Mouse (Mus musculus): ENCODE data around the gene Ccm2l. TPM values are rescaled to one million over a fixed set of nuclear protein-coding genes. Genes with fewer than 3 reads are reported as not detected.

Ccm2l gene
- polyA plus RNA-seq (2015; fragmentation: Nextera tagmentation; extraction: Ambion mirVana): 4.6 and 5.3 TPM in 2 replicates

DNA sequence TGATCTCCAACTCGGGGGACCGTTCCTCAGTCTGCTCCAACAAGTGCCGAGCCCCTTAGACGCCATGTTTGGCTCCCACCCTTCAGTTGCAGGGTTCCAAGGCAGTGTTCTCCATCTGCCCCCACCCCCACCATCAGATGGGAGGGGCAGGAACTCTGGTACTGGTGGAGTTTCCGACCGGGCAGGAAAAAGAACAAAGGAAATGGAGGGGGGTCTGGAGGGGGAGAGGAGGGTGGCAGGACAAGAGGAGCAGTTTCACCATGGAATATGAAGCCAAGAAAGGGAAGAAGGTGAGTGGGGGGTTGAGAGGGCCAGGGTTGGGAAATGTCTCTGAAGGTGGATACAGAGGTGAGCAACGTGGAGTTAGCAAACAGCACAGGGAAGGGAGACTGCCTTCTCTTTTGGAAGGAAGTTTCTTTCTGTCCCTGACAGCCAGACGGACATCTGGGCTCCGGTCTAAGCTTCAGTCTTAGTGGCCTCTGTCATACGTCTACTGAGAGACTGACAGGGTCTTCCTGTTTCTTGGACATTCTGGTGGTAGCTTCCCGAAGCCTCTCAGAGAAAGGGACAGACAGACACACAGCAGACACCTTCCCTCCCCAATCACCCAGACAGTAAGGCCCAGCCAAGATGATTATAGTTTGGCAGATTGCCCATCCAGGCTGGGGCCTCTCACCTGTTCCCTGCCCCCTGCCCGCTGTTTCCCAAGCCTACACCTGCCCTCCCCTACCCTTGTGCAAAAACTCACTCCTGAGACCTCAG is at the start of gene Ccm2l:
TSS of gene Ccm2l (plus strand) at position 209 of the 762 bp plus-strand sequence.
- no peaks in the 10 kb centered on the region for H3K36me3 ChIP-seq
- H3K4me3 ChIP-seq: peak within 1 kb of the TSS; percentile 44
- ATAC-seq (ENCODE audit: extremely low read depth, insufficient number of reproducible peaks, low FRiP score, low TSS enrichment): 0 out of 2 replicates have a peak, but pooled peaks have one; percentile 40
- peak within 1 kb of the TSS; percentile 59 for H3K4me2 ChIP-seq
- WGBS: 32% methylated on average over 12 of the region's 12 CpGs
- no peaks in the 10 kb centered on the region for H3K9me3 ChIP-seq
- H3K27me3 ChIP-seq (replicated peaks): peaks cover 50% of the 10 kb centered on the region
- H3K27ac ChIP-seq (replicated peaks): peak within 1 kb of the TSS; percentile 79
- H3K9ac ChIP-seq: peak within 1 kb of the TSS; percentile 73
- peaks cover 15% of the 10 kb centered on the region for H3K4me1 ChIP-seq

DNA sequence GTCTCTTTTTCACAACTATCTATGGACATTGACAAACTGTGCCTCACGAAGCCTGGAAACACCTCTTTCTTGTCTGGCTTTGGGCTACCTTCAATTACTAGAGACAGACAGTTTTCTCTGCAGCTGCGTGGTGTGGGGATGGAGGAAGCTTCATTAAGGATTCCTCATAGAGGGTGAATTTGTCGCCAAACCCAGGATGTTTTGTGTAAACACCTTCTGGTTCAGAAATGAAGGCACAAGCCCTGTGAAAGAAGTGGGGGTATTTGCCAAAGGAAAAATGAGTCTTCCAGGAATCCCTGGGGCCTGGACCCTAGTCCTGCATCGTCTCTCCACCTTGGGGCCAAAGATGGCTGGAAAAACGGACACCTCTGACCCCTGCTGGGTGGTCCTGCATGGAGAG is 49.0 kb upstream of the Ccm2l start:
- WGBS: 41% methylated on average over 5 of the region's 5 CpGs
- ATAC-seq (ENCODE audit: extremely low read depth, insufficient number of reproducible peaks, low FRiP score, low TSS enrichment): no peak
- no peak overlapping the region for H3K27ac ChIP-seq (replicated peaks)
- peaks cover 49% of the 10 kb centered on the region for H3K27me3 ChIP-seq (replicated peaks)
- H3K4me3 ChIP-seq: no peak overlapping the region
- H3K36me3 ChIP-seq: peaks cover 20% of the 10 kb centered on the region
- no peaks in the 10 kb centered on the region for H3K9me3 ChIP-seq
- H3K4me1 ChIP-seq: peaks cover 14% of the 10 kb centered on the region
- H3K4me2 ChIP-seq: no peak overlapping the region
- no peak overlapping the region for H3K9ac ChIP-seq

DNA sequence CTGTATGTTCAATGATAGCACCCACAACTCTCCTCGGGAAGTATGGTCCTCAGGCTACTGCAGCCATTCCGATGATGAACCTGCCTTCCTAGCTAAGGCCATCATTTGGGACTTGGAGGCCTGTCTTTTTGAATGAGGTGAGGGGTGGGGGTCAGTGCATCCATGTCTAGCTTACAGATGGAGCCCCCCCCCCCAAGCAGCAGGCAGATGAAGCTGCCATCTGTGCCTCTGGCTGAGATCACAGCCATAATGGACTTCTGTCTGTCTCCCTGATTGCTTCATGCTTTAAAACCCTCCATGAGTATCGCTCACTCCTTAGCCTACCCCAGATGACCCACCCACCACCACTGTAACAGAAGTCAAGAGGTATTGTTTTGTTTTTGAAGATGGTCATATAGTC is 46.4 kb upstream of the Ccm2l start:
- WGBS: 72% methylated on average over 3 of the region's 3 CpGs
- no peak overlapping the region for H3K4me2 ChIP-seq
- H3K4me3 ChIP-seq: no peak overlapping the region
- peaks cover 4% of the 10 kb centered on the region for H3K4me1 ChIP-seq
- H3K9ac ChIP-seq: no peak overlapping the region
- no peaks in the 10 kb centered on the region for H3K9me3 ChIP-seq
- ATAC-seq (ENCODE audit: extremely low read depth, insufficient number of reproducible peaks, low FRiP score, low TSS enrichment): no peak
- H3K36me3 ChIP-seq: no peaks in the 10 kb centered on the region
- H3K27ac ChIP-seq (replicated peaks): no peak overlapping the region
- H3K27me3 ChIP-seq (replicated peaks): peaks cover 71% of the 10 kb centered on the region

DNA sequence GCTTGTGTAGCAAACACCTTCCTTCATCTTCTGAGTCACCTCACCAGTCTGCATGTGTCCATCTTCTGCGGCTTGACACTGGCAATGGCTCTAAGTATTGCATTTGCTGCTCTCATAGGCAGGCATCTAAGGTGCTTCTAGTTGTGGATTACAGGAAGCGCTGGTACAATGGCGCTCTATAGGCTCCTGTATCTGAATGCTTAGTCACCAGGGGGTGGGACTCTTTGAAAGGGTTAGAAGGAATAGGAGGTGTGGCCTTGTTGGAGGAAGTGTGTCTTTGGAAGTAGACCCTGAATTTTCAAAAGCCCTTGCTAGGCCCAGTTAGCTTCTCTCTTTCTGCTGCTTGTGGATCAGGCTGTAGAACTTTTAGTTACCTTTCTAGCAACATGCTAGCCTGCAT is 44.6 kb upstream of the Ccm2l start:
- no peak overlapping the region for H3K27ac ChIP-seq (replicated peaks)
- no peak overlapping the region for H3K9ac ChIP-seq
- H3K9me3 ChIP-seq: no peaks in the 10 kb centered on the region
- H3K4me3 ChIP-seq: no peak overlapping the region
- peaks cover 82% of the 10 kb centered on the region for H3K27me3 ChIP-seq (replicated peaks)
- no peak overlapping the region for H3K4me2 ChIP-seq
- no peaks in the 10 kb centered on the region for H3K36me3 ChIP-seq
- WGBS: 61% methylated on average over 3 of the region's 3 CpGs
- ATAC-seq (ENCODE audit: extremely low read depth, insufficient number of reproducible peaks, low FRiP score, low TSS enrichment): no peak
- H3K4me1 ChIP-seq: no peaks in the 10 kb centered on the region

DNA sequence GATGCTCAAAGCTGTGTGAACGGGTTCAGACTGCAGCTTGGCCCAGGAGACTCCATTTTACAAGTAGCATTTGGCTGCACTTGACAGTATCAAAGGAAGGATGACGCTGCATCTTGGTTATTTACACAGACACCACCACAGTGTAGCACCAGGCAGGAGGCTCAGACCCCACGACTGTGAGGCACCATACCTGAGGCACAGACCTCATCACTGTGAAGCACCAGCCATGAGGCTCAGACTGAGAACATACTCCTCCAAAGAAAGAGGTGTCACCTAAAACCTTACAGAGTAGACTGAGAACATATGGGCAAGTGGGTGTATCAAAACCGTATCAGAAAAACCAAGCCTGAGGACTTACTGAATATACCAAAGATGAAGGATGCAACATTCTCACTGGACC is 42.9 kb upstream of the Ccm2l start:
- Histone ChIP-seq H3K4me2 (no peak overlapping the region), H3K27ac (replicated peaks) (no peak overlapping the region), H3K36me3 (no peaks in the 10 kb centered on the region), H3K9ac (no peak overlapping the region), H3K4me1 (no peaks in the 10 kb centered on the region), H3K9me3 (no peaks in the 10 kb centered on the region), H3K4me3 (no peak overlapping the region), H3K27me3 (replicated peaks) (peaks cover 82% of the 10 kb centered on the region)
- WGBS: 51% methylated on average over 4 of the region's 4 CpGs
- no peak for ATAC-seq (ENCODE audit: extremely low read depth, insufficient number of reproducible peaks, low FRiP score, low TSS enrichment)

DNA sequence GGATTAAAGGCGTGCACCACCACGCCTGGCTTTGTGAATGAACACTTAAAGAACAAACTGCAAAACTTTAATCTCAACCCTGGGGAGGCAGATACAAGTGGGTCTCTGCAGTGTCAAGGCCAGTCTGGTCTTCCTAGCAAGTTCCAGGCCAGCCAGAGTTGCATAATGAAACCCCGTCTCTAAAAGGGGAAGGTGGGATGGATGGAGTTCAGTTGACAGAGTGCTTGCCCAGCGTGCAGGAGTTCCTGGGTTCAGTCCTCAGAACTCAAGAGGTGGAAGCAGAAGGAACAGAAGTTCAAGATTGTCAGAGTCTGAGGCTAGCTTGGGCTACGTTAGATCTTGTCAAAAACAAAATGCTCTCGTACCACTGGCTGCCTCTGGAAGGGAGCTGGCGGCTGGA is 39.7 kb upstream of the Ccm2l start:
- Histone ChIP-seq H3K27ac (replicated peaks) (no peak overlapping the region), H3K4me1 (no peaks in the 10 kb centered on the region), H3K4me3 (no peak overlapping the region), H3K27me3 (replicated peaks) (peaks cover 87% of the 10 kb centered on the region), H3K4me2 (no peak overlapping the region), H3K9me3 (no peaks in the 10 kb centered on the region), H3K9ac (no peak overlapping the region), H3K36me3 (no peaks in the 10 kb centered on the region)
- no peak for ATAC-seq (ENCODE audit: extremely low read depth, insufficient number of reproducible peaks, low FRiP score, low TSS enrichment)
- 69% methylated on average over 7 of the region's 7 CpGs for WGBS

DNA sequence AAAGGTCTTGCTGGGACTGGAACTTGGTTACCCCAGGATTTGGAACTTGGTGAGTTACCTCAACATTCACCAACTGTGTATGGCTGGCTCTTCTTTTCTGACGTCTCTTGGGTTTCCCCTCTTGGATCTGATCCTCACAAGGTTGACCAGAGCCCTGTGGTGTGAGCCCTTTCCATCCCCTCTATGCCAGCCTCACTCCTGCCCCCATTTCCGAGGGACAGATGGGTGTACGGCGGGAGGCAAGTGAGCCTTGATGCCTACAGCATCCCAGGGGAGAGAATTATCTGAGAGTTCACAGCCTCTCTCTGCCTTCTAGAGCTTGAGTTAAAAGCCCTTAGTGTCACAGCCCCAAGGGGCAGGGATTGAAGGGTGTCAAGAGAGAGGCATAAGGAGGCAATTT is 38.3 kb upstream of the Ccm2l start:
- Histone ChIP-seq H3K4me1 (peaks cover 7% of the 10 kb centered on the region), H3K9ac (no peak overlapping the region), H3K4me2 (no peak overlapping the region), H3K27me3 (replicated peaks) (peaks cover 97% of the 10 kb centered on the region), H3K4me3 (no peak overlapping the region), H3K36me3 (no peaks in the 10 kb centered on the region), H3K9me3 (no peaks in the 10 kb centered on the region), H3K27ac (replicated peaks) (no peak overlapping the region)
- 33% methylated on average over 4 of the region's 4 CpGs for WGBS
- ATAC-seq (ENCODE audit: extremely low read depth, insufficient number of reproducible peaks, low FRiP score, low TSS enrichment): no peak

DNA sequence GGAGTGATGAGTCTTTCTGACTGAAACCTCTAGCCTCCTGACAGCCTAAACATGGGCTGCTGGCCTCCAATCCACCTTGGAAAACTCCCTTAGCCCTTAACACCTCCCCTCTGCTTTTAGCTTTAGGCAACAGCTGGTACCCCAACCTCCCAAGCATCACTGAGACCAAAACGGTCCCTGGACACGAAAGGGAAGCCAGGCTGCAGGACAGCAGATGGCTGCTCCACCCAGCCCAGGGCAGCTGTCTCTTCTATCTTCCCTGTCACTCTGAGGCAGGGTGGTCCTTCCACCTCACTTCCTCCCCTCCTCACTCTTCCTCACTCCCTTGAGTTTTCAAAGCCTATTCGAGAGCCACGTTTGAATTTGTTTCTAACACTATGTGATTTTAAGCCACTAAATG is 35.3 kb upstream of the Ccm2l start:
- Histone ChIP-seq H3K4me2 (no peak overlapping the region), H3K9ac (no peak overlapping the region), H3K36me3 (no peaks in the 10 kb centered on the region), H3K27ac (replicated peaks) (no peak overlapping the region), H3K27me3 (replicated peaks) (peaks cover 99% of the 10 kb centered on the region), H3K9me3 (no peaks in the 10 kb centered on the region), H3K4me3 (no peak overlapping the region), H3K4me1 (peaks cover 7% of the 10 kb centered on the region)
- WGBS: 29% methylated on average over 4 of the region's 4 CpGs
- no peak for ATAC-seq (ENCODE audit: extremely low read depth, insufficient number of reproducible peaks, low FRiP score, low TSS enrichment)

DNA sequence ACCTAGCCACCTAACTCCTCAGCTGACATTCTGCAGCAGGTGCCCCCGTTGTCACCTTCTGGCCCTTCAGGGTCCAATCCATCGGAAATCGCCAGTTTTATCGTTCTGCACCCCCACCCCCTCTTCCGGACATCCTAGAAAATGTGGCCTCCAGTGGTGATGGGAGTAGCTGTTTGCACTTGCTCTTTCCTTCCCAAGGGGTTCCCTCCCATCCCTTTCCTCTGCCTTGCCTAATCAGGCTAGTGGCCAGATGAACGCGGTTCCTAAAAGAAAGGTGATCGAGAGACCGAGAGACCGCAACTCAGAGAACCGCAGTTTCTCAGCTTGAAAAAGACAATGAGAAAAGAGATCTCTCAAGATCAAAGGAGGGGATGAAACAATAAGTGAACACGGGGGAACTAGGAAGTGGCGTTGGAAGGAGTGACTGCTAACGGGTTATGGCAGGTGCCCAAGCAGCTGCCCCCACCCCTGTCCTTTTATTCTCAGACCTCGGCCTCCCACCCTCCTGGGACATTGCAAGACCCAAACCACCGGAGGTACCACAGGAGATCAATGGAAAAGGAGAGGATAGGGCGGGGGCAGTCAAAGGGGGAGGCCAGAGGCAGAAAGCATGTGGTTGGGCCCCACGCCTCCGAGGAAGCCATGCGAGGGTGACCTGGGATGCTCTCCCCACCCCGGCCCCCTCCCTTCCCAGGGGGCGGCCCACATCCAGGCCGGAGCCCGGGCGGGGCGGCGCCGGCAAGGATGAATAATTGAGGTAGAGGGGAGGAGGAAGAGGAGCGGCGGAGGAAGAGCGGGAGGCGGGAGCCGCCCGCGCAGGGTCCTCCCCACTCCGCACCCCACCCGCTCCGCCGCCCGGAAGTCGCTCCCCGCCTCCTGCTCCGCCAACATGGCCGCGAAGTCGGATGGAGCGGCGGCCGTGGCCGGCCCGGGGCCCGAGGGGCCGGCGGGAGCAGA is 34.4 kb upstream of the Ccm2l start, which contains the start of gene Xkr7:
TSS of gene Xkr7 (plus strand) at position 727 of the 957 bp plus-strand sequence.
- ATAC-seq (ENCODE audit: extremely low read depth, insufficient number of reproducible peaks, low FRiP score, low TSS enrichment): no peak
- Histone ChIP-seq H3K4me2 (peak within 1 kb of the TSS; percentile 78), H3K9me3 (no peaks in the 10 kb centered on the region), H3K9ac (no peak within 1 kb of the TSS), H3K36me3 (no peaks in the 10 kb centered on the region), H3K4me1 (peaks cover 7% of the 10 kb centered on the region), H3K4me3 (peak within 1 kb of the TSS; percentile 51), H3K27me3 (replicated peaks) (peaks cover 99% of the 10 kb centered on the region), H3K27ac (replicated peaks) (no peak within 1 kb of the TSS)
- WGBS: 3% methylated on average over 43 of the region's 54 CpGs

DNA sequence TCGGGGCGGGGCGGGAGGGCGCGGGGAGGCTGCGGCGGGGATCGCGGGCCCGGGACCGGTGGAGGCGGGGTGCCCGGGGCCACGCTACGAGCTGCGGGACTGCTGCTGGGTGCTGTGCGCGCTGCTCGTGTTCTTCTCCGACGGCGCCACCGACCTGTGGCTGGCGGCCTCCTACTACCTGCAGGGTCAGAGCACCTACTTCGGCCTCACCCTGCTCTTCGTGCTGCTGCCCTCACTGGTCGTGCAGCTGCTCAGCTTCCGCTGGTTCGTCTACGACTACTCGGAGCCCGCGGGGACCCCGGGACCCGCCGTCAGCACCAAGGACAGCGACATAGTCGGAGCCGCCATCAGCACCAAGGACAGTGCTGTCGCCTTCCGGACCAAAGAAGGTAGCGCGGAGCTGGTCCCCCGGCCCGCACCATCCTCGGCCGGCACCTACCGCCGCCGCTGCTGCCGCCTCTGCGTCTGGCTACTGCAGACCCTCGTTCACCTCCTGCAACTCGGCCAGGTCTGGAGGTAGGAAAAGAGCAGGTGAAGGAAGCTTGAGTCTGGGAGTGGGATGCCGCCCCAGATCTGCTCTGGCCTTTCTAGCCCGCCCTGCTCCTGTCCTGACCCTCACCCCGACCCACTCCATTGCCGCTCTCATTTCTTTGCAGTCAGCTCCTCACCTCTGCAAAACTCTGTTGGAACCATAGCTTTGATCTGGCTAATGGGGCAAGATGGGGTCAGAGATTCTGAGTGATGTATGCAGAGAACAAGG is 33.5 kb upstream of the Ccm2l start:
- WGBS: 1% methylated on average over 51 of the region's 58 CpGs
- peaks cover 7% of the 10 kb centered on the region for H3K4me1 ChIP-seq
- H3K9ac ChIP-seq: no peak overlapping the region
- ATAC-seq (ENCODE audit: extremely low read depth, insufficient number of reproducible peaks, low FRiP score, low TSS enrichment): no peak
- no peak overlapping the region for H3K27ac ChIP-seq (replicated peaks)
- peak overlapping the region; percentile 51 for H3K4me3 ChIP-seq
- H3K9me3 ChIP-seq: no peaks in the 10 kb centered on the region
- H3K4me2 ChIP-seq: peak overlapping the region; percentile 78
- no peaks in the 10 kb centered on the region for H3K36me3 ChIP-seq
- H3K27me3 ChIP-seq (replicated peaks): peaks cover 99% of the 10 kb centered on the region

DNA sequence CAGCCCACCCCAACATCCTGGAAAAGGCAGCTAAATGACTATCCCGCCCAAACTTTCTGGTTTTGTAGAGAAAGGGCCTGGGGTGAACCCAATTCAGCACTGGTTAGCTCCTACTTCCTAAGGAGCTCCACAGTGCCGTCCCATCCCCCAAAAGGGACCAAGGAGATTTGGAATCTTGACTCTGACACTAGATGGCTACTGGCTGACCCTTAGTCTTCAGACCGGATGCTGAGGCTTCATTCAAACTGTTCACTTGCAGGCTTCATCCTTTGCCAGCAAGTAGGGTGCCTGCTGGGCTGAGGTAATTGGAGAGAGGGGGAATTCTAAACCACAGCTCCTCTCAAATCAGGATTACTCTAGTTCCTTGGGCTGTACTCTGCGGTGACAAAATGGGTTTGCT is 32.8 kb upstream of the Ccm2l start:
- no peak overlapping the region for H3K9ac ChIP-seq
- peaks cover 99% of the 10 kb centered on the region for H3K27me3 ChIP-seq (replicated peaks)
- H3K4me3 ChIP-seq: no peak overlapping the region
- no peaks in the 10 kb centered on the region for H3K9me3 ChIP-seq
- no peak overlapping the region for H3K4me2 ChIP-seq
- H3K27ac ChIP-seq (replicated peaks): no peak overlapping the region
- WGBS: 18% methylated on average over 4 of the region's 4 CpGs
- H3K4me1 ChIP-seq: peaks cover 7% of the 10 kb centered on the region
- H3K36me3 ChIP-seq: no peaks in the 10 kb centered on the region
- ATAC-seq (ENCODE audit: extremely low read depth, insufficient number of reproducible peaks, low FRiP score, low TSS enrichment): no peak
